Mouse (Mus musculus): ENCODE results near the gene Mipep.

The Mipep gene

DNA sequence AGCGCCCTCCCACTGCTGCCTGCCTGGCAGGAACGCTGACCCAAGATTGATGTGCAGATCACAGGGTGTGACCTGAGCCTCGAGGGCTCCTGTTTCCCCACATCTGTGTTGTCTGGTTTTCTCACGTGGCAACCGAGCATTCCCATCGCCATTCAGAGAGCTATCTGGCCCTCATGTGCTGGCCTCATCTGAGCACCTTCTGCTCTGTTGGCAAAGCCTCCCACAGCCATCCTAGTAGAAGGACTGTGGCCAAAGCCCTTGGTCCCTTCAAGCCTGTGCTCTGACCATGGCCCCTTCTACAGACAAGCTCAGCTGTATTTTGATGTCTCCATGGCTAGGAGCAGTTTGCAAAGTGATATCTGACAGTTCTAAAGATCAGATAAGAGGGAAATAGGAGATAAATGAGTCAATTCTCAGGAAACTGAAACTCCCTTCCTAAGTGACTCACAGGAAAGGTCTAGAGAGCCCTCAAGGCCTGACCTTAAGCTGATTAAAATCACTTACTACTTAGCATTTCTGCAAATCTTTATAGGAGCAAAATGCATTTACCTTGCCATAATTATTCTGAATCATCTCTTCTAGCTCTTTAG, 101.1 kb downstream of the Mipep start:
- peak; percentile 69 for DNase-seq

DNA sequence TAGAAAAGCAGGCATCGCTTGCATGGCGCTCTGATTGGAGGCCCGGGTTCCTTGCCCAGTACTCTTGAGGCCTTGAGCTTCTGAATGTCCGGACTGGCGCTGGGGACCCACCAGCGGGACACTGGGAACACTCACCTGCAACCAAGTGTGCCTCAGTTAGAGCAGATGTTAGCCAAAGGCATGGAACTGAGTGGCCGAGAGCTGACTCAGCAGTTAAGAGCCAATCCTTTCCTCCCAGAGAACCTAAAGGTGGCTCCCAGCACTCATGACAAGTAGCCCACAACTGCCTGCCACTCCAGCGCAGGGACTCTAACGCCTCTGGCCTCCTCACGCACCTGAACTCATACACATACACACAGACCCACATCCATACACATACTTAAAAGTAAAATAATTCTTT, 109.5 kb downstream of the Mipep start:
- DNase-seq = no peak

DNA sequence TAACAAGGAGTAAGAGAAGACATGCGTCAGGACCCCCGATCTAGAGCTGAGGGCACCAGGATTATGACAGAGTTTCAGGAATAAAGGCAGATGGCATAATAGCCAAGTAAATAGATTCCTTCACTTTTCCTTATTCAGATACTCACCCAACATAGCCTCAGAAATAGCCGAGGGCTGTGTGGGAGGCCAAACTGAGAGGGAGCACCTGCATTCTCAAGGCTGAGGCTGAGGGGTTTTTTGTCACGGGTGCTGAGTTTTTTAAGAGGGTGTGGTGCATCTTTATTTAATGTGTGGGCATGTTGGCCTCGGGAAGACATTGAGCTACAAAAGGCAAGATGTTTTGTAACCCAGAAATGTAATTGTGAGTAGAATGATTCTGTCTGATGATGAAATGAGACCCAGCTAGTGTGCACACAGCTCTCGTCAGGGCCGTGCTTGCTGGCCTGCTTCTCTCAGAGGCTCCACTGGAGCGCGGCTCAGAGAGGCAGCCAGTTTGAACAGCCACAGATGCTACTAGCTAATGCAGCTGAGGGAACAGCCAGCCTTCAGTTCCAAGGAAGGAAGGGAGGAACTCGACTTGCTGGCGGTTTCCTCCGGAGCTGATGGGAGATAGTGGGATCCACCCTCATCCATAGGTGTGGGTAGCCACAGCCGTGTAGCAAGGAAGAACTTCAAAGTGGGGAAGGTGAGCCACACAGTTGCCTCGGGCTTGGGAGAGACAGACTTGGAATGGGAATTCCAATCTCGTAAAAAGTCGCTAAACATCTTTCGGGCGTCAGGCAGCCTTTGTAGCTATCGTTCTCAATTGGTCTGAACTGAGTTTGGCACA, 111.0 kb downstream of the Mipep start:
- no peak for DNase-seq

DNA sequence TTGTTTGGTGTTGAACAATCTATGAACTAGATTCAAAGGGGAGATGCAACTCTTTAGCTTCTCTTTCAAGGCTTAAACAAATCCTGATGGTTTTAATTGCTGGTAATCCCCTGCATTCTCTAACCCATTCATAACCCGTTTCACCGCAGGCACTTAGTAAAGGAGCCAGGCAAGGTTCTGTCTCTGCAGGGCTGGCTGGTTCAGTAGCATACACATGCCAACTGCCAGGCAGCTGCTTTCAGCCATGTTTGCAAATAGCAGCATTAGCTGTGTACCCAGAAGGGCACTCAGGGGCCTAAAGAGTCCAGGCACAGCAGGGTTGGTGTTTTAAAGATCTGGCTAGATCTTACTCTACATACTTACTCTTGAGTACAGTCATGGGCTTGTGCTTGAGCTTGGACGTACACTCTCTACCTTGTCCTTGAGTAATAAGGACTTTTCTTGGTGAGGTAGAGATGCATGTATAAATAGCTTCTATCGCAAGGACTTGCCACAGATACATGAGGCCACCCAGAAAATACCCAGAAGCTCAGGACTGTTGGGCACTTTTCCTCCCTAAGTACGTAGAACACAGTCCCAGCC, 113.8 kb downstream of the Mipep start:
- DNase-seq = no peak

DNA sequence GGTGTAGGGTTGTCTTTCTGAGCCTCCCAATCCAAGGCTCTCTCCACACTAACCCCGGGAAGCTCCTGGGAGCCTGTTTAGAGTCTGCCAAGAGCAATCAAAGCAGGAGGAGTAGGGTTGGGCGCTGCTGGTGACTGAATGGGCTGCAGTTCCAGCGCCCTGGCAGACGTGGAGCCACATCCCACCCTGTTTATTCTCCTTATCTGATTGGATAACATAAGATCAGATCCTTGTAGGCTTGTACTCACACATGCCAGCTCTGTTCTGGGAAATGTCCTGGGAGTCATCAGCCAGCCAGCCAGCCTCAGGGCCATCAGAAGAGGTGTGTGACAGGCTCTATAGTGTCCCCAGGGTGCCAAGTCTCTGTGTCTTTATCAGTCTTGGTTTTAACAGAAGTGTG, 120.1 kb downstream of the Mipep start:
- DNase-seq = no peak

DNA sequence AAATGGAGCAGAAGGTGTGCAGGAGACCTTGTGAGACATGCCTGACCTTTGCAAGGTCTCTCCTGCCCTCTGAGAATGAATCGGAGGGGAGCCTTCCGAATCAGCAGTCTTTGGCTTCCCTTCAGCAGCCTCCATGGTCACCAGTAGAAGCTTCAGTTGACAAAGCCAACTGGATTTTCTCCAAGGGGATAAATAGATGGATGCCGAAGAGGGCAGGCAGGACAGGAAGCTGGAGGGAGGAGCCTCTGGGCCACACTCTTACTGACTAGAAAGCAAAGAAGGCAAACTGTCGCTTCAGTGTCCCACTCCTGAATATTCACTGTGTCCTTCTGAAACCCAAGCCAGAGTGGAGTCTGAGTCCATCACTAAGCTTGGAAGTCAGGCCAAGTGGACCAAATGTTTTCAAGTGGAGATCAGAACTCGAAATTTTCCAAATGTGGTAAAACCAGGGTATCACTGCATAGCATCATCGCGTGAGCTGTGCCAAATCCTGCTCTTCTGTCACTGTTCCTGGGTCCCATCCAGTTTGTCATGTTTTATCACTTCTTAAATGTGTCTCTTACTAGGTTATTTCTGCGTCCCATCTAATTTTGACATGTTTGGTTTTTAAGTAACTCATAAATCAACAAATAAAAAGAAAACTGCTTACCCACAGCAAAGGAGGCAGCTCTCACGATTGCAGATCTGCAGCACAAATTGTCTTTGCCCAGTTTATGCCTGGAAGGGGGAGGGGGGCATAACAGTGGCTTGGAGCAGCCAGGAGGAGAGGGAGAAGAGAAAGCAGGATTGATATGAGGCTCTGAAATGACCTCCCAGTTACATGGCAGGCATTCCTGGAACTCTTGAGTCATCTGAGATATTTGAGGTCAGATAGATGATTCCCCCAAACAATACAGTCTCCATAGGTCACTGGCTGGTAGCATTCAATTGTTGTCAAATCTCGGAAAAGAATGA, 122.3 kb downstream of the Mipep start:
- DNase-seq = peak; percentile 51

DNA sequence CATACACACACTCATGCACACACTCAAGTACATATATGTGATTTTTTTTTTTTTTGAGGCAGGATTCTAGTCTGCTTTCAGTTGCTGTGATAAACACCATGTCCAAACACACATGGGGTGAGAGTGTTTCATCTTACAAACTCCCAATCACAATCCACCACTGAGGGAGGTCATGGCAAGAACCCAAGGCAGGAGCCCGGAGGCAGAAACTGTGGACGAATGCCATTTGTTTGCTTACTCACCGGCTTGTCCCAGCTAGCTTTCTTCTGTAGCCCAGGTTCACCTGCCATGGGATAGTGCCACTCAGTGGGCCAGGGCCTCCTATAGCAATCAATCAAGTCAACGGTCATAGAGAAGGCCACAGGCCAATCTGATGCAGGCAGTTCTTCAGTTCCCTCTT, 125.0 kb downstream of the Mipep start:
- DNase-seq = no peak

DNA sequence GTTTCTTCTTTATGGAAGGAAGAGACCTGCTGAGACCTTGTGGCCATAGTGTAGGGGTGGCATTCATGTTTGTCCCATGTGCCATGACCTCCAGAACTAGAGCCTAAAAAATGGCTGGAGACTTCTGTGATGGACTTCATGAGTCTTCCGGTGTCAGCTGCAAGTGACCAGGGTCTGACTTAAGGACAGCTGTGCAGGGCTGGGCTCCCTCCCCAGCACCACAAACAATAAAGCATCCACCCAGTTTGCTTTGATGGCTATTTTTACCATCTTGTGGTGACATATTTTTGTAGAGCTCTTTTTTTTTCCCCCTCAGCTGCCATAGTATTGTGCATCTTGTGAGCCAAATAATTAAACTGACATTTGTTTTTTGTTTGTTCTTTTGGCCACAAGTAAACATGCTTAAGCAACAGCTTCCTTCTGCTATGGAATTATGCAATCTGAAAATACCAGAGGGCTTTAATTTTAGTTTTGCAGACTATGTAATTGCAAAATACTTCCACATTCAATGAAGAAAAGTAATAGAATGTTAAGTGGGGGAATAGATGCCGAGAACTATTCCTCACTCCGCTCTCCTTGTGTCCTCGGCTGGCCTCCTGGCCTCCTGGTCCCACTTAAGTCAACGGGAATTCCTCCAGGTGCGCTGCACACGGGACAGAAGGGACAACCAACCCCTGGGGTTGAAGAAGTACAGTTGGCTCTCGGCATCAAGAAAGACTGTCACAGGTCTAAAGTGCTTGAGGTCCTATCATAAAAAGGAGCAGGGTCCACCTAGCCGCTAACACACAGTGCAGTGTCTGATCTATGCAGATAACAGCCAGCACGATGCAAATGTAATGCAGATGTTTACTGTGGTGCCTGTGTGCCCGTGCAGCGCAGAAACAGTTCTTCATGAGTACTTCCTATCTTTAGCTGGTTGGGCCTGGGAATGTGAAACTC, 126.4 kb downstream of the Mipep start:
- DNase-seq = no peak

DNA sequence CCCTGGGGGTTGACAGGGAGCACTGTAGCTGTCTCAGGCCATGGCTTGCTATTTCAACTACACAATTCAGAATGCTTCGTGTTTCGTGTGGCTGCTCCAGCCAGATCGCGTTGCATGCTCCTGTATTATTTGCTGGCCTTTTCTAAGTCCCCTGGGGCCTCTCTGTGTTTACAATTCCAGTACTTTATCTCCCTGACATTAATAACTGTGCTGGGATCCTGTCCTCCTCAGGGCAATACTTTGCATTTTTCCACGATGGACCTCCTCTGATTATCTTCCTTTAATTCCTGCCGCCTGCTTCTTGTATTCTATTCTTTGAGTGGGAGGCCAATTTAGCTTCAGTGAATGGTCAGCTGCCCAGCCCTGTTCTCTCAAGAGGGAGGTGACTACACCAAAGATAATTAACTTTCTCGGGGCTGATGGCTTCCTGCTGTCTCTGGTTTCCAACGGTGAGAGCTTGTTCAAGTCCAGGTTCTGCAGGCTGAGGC, 128.7 kb downstream of the Mipep start:
- DNase-seq = no peak

DNA sequence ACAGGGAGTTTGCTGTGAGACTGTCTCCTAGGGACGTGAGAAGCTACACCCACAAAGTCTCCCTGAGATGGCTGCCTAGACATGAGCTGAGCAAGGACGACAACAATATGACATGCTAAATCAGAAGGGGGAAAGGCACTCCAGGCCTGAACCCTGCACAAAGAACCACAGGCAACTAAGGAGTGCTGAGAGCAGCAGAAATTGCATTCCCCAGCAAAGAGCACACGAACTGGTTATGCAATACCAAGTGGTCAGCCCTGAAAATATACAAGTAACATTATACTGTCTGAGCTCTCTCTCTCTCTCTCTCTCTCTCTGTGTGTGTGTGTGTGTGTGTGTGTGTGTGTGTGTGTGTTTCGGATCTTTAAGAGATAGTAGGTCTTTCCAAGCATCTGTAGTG, 132.3 kb downstream of the Mipep start:
- DNase-seq = no peak

DNA sequence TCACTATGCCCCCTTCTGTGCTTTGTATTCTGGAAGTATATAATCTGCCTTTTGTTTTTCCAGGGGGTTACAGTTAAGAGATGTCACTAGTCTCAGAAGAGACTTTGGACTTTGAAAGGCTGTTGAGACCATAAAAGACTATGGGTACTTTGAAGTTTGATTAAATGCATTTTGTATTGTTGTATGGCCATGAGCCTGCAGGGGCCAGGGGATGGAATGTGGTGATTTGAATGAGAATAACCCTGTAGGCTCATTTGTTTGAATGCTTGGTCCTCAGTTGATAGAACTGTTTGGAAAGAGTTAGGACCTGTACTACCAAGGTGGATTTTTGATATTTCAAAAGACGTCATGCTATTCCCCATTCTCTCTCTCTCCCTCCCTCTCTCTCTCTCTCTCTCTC, 141.6 kb downstream of the Mipep start:
- DNase-seq = no peak

DNA sequence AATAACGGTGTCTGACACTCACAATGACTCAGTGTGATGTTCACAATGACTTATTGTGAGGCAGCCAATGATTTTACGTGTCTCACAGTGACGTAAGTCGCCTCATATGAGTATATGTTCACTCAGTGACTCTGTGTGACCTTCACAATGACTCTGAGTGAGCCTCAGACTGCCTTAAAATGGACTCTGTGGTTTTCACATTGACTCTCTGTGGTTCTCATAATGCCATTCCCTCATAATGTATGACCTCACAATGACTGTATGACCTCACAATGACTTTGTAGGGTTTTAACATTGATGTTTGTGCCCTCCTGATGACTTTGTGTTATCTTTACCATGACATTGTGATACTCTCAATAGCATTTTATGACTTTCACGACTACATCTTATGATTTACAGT, 151.3 kb downstream of the Mipep start:
- DNase-seq = no peak

DNA sequence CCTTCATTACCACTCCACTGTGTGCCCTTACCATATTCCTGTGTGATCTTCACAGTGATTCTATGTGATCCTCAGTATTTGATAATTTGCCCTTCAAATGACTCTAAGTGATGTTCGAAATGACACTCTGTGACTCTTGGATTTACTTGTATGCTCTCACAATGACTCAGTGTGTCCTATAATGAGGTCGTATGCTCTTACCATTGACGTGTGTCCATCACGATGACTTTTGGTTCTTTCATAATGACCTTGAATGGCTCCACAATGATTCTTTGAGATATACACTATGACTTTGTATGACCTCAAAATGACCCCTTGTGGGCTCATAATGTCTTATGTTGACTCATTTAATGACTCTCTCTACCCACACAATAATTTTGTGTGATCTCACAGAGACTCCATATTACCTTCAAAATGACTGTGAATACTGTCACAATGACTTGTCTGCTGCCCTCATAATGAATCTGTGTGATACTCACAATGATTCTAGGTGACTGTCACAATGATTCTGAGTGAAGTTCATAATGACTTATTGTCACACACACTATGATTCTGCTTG, 153.2 kb downstream of the Mipep start:
- no peak for DNase-seq
